Mouse (Mus musculus) heart, adult 11 months (tissue): ENCODE measurements at regions not wholly inside any gene's neighbourhood (a gene's known extent, or its start where the extent isn't known, plus 50 kb on each side); places are given as distances from the start of the nearest gene placed in this dataset.

Source experiments
- DNase-seq: peaks from one replicate; pipeline ENCODE4 v3.0.0; 2022

- DNase-seq: peak; percentile 31
Observed at GRCm38 (mm10) chr3:35235772-35236171, 518.1 kb upstream of the Atp11b start.

- DNase-seq: no peak
Observed at GRCm38 (mm10) chr3:35237342-35237741, 516.6 kb upstream of the Atp11b start.

DNA sequence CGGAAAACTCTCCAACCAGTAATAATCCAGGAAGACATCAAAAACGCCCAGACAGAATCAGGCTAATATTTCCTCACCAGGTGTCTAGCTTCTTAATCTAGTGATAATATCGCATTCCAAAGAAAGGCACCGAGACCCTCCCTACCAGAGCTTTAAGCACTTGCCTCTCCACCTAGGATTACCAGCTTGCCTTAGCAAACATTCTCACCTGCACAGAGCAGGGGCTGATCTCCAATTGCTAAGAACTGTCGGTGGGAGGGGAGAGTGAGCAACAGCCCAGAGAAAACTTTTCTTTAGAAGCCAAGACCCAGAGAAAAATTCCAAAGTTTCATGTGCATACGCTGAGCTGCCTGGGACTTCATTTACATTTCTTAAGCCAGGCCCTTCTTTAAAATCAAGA, 511.6 kb upstream of the Atp11b start:
- peak; percentile 19 for DNase-seq

GRCm38 (mm10) chr3:35242871-35243529, 510.9 kb upstream of the Atp11b start:
- DNase-seq: peak; percentile 44

DNA sequence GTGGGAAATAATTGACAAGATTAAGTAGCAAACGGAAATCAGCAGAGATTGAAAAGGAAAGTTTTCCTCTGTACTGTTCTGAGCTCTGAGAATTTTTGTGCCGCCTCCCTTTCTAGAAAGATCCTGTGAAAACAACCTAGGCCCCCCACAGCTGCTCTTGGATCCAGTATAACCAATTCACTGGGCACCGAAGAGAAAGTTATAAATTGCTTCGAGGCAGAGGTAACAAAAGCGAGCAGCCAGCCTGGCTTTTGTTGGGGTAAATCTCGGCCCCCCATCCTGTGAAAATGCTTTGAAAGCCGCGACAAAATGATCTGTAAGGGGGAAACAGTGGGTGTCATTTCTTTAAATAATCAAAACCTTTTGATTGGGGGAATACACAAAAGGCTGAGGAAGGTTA, 508.9 kb upstream of the Atp11b start:
- DNase-seq: peak; percentile 54

- DNase-seq: peak; percentile 35
Observed at GRCm38 (mm10) chr3:35245946-35246665, 507.8 kb upstream of the Atp11b start.

GRCm38 (mm10) chr3:35249160-35249559, 504.7 kb upstream of the Atp11b start:
- DNase-seq: peak; percentile 85

- peak; percentile 65 for DNase-seq
Observed at GRCm38 (mm10) chr3:35250092-35250749, 503.7 kb upstream of the Atp11b start.

GRCm38 (mm10) chr3:35253861-35254260, 500.0 kb upstream of the Atp11b start:
- peak; percentile 59 for DNase-seq

GRCm38 (mm10) chr3:35260936-35261335, 493.0 kb upstream of the Atp11b start:
- peak; percentile 53 for DNase-seq

DNA sequence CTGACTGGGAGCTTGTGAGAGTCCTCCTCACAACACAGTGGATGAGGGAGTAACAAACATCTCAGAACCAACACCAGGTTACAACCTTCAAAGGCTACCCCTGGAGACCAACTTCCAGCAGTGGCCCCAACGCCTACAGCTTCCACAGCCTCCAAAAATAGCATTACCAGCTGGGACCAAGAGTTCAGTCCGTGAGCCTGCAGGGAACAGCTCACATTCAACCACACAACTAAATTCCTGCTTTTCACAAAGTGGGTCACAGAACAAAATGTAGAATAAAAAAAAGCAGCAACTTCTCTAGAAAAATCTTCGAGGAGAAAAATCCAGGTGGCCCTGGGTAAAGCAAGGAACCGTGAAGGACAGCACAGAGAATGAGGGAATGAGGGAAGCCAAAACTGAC, 485.0 kb upstream of the Atp11b start:
- DNase-seq: peak; percentile 44

GRCm38 (mm10) chr3:35269977-35270880, 483.7 kb upstream of the Atp11b start:
- peak; percentile 64 for DNase-seq

DNA sequence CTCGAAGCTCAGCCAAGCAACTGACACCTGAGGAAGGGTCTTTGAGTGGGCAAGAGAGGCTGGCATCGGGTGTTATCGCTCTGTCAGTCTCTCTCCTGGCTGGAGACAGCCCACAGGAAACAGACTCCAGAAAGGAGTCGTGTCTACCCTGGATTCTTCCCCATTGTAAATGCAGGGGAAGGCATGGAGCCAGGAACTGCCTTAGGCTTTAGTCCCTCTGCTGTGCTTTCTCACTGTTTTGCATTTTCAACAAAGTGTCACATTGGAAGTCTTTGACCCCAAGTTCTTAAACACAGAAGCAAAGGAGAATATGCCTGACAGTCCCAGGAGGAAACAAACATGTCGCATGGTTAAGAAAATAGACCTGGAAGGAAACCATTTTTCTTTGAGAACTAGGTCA, 480.4 kb upstream of the Atp11b start:
- DNase-seq: no peak

DNA sequence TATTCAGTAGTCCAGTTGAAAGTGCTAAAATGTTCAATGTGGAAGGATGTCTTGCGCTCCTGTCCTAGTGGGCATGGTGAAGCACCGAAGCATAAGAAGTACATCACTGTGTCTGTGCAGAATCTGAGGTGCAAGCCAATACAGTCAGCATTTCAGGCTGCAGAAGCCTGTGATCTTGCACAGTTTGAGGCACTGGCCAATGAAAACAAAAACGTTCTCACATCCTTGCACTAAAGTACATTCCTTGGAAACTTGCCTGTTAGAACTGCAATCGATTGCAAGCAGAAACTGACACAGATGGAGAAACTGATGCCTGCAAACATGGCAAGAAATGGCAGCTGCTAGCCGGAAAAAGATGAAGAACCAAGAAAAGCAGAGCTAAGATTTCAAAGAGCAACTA, 472.9 kb upstream of the Atp11b start:
- peak; percentile 52 for DNase-seq

DNA sequence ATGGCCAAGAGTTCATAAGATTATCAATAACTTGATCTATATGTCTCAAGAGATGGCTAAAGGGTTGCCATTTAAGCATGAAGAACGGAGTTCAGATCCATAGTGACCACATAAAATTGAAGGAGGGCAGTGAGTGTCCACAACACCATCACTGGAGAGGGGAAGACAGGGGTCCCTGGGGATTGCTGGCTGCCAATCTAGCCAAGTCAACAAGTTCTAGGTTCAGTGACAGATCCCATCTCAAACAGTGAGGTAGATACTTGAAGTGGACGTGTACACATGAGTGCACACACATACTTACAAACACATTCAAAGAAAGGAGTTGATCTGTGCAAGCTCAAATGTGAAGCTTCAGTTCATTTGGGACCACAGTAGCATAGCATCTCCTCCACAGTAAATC, 471.8 kb upstream of the Atp11b start:
- peak; percentile 57 for DNase-seq

- peak; percentile 59 for DNase-seq
Observed at GRCm38 (mm10) chr3:35294771-35295170, 459.1 kb upstream of the Atp11b start.

GRCm38 (mm10) chr3:35295746-35296145, 458.2 kb upstream of the Atp11b start:
- DNase-seq: peak; percentile 18

- peak; percentile 40 for DNase-seq
Observed at GRCm38 (mm10) chr3:35299036-35299435, 454.9 kb upstream of the Atp11b start.

DNA sequence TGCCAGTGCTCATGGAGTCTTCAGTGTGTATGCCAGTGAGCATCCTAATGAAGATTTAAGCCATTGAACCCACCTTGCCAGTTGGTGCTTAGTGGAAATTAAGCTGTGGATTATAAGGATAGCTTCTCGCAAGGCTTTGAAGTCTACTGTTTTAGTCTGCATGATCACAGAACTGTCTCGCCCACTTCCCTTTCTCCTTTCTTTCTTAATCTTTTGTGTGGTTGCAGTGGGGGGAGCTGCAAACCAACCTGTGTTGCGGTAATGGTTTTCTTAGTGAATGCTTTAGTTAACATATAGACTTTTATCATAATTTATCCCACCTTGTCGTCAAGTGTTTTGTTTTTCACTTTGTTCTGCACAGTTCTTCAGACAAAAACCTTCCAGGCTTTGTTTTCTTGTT, 447.9 kb upstream of the Atp11b start:
- peak; percentile 10 for DNase-seq

- peak; percentile 80 for DNase-seq
Observed at GRCm38 (mm10) chr3:35314177-35314576, 439.7 kb upstream of the Atp11b start.

DNA sequence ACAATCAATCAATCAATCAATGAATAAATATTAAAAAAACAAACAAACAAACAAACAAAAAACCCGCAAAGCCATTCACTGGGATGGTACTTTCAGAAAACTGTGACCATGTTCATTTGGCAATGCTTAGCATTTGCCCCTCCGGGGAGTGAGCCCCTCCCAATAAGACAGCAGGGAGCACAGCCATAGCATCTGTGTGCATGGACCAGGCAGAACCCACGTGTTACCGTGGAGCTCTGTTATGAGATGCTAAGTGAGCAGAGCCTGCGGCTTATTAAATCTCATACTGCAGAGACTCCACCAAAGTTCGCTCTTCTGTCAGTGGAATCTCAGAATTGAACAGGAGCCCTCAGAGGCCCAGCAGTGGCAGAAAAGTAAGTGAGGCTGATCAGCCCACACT, 438.7 kb upstream of the Atp11b start:
- peak; percentile 31 for DNase-seq

GRCm38 (mm10) chr3:35318348-35318747, 435.6 kb upstream of the Atp11b start:
- peak; percentile 62 for DNase-seq

DNA sequence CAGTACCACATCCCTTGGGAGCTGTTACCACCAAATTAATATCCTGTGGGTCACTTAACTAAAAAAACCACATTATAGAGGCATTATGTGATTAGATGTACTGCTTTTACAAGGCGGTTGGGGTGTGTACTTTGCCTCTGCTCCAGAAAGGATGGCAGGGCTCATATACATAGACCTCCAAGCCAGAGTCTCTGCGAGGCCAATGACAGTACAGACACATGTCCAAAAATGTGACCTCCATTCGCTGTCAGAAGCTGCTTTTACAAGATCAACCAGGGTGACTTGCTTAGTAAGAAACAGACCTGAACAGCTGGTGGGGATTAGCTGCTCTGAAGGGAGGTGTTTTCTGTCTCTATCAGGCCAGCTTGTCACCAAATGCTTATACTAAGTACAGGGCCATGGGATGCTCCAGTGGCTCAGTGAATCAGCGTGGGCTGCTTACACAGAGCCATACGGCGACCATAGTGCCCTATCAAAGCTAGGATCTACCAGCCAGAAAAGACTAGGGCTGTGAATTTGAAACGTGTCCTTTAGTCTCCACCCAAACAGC, 433.0 kb upstream of the Atp11b start:
- DNase-seq: peak; percentile 89
